Mouse (Mus musculus) brain, adult 10 weeks (tissue): ENCODE results near the gene Cox7a1. TPM values are rescaled to one million over a fixed set of nuclear protein-coding genes. Genes with fewer than 3 reads are reported as not detected.

Experiments used
- polyA plus RNA-seq: library from polyadenylated mRNA; stranded (reverse); fragments of 350-450 nt; fragmentation: Illumina TruSeq; extraction: RNeasy Lipid Tissue Mini Kit (QIAGEN cat#74804); gene quantifications from one replicate; pipeline ENCODE4 v1.2.3, GENCODE M21; 2015; ENCODE audit warnings: low read depth, low replicate concordance

Gene Cox7a1
- 10.0 TPM for polyA plus RNA-seq

GRCm38 (mm10) chr7:30183879-30184289 is at the start of gene Cox7a1:
Cox7a1 (plus strand) TSS chr7:30184144.

GRCm38 (mm10) chr7:30169583-30170282 is 14.2 kb upstream of the Cox7a1 start, which contains the start of gene Zfp146:
Zfp146 (minus strand) TSS chr7:30169750.

GRCm38 (mm10) chr7:30198481-30198971 is 14.6 kb downstream of the Cox7a1 start, which contains the start of gene Capns1:
Capns1 (minus strand) TSS chr7:30198811.

GRCm38 (mm10) chr7:30231669-30232454 is 47.9 kb downstream of the Cox7a1 start, which contains the start of the genes Polr2i and Tbcb:
Polr2i (plus strand) TSS chr7:30231948.
Tbcb (minus strand) TSS chr7:30232272.

GRCm38 (mm10) chr7:30235625-30236024 is 51.7 kb downstream of the Cox7a1 start, which contains the start of gene Ovol3:
Ovol3 (minus strand) TSS chr7:30235725.

Other genes with a start within 250 kb of the Cox7a1 start
- 11.1 TPM for gene Zfp74, start 230.1 kb upstream of the Cox7a1 start, polyA plus RNA-seq
- 1.8 TPM for gene Zfp568, start 200.2 kb upstream of the Cox7a1 start, polyA plus RNA-seq
- 16.0 TPM for gene Zfp14, start 132.8 kb upstream of the Cox7a1 start, polyA plus RNA-seq
- 5.0 TPM for gene Zfp82, start 111.2 kb upstream of the Cox7a1 start, polyA plus RNA-seq
- 0.83 TPM for gene Gm26920, start 93.7 kb upstream of the Cox7a1 start, polyA plus RNA-seq
- gene Zfp566, start 93.6 kb upstream of the Cox7a1 start, polyA plus RNA-seq = 7.6 TPM
- gene Zfp260, start 89.4 kb upstream of the Cox7a1 start, polyA plus RNA-seq = 67.4 TPM
- gene Zfp382, start 62.2 kb upstream of the Cox7a1 start, polyA plus RNA-seq = 13.2 TPM
- gene Zfp146, start 14.4 kb upstream of the Cox7a1 start, polyA plus RNA-seq = 38.1 TPM
- 226 TPM for gene Capns1, start 14.7 kb downstream of the Cox7a1 start, polyA plus RNA-seq
- 79.0 TPM for gene Polr2i, start 47.8 kb downstream of the Cox7a1 start, polyA plus RNA-seq
- gene Tbcb, start 48.1 kb downstream of the Cox7a1 start, polyA plus RNA-seq = 168 TPM
- not detected for gene Ovol3, start 51.6 kb downstream of the Cox7a1 start, polyA plus RNA-seq
- gene Thap8, start 96.0 kb downstream of the Cox7a1 start, polyA plus RNA-seq = not detected
- gene Wdr62, start 96.3 kb downstream of the Cox7a1 start, polyA plus RNA-seq = 1.8 TPM
- gene Clip3, start 107.6 kb downstream of the Cox7a1 start, polyA plus RNA-seq = 504 TPM
- 87.8 TPM for gene Alkbh6, start 124.6 kb downstream of the Cox7a1 start, polyA plus RNA-seq
- 9.7 TPM for gene Syne4, start 130.7 kb downstream of the Cox7a1 start, polyA plus RNA-seq
- 0.43 TPM for gene E130208F15Rik, start 137.6 kb downstream of the Cox7a1 start, polyA plus RNA-seq
- 11.2 TPM for gene Sdhaf1, start 139.8 kb downstream of the Cox7a1 start, polyA plus RNA-seq
- gene Lrfn3, start 178.6 kb downstream of the Cox7a1 start, polyA plus RNA-seq = 13.9 TPM
- 90.8 TPM for gene Tyrobp, start 229.6 kb downstream of the Cox7a1 start, polyA plus RNA-seq
- gene Hcst, start 235.7 kb downstream of the Cox7a1 start, polyA plus RNA-seq = 1.6 TPM
- gene Nfkbid, start 237.6 kb downstream of the Cox7a1 start, polyA plus RNA-seq = 2.7 TPM